Mouse (Mus musculus): Measurements from ENCODE around the gene Atg13. TPM values are rescaled to one million over a fixed set of nuclear protein-coding genes. Genes with fewer than 3 reads are reported as not detected.

Atg13 gene
- total and polyA plus RNA-seq, 2 experiments from 2014 or later: 18.2 to 21.2 TPM

DNA sequence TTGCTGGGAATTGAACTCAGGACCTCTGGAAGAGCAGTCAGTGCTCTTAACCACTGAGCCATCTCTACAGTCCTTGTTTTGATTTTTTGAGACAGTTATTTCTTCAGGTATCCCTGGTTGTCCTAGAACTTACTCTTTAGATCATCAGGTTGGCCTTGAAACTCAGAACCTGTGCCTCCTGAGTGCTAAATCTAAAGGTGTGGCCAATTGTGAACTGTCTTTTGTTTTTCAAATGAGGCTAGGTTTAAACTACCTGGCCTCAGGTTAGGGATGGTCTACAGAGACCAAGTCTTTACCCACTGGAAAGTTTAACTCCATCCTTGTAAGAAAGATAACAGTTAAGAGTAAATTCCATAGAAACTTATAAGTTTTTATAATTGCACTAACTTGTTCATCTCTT lies 3.9 kb downstream of the Atg13 start:
- no peak for DNase-seq (ENCODE audit: low spot score)
- TF ChIP-seq CTCF (IDR thresholded peaks at IDR 0.05; ENCODE audit: low read depth): no peak
- TF ChIP-seq EP300 (IDR thresholded peaks at IDR 0.05; ENCODE audit: low read depth): no peak
- H3K27me3 ChIP-seq (ENCODE audit: control insufficient read depth, insufficient read depth, low read length): no peaks in the 10 kb centered on the region
- no peak for ATAC-seq (ENCODE audit: insufficient read depth, low read depth)
- no peaks in the 10 kb centered on the region for H3K36me3 ChIP-seq (replicated peaks; ENCODE audit: control insufficient read depth, insufficient read depth, low read length)
- H3K9ac ChIP-seq (replicated peaks; ENCODE audit: low read depth, low read length): no peak overlapping the region
- no peak overlapping the region for H3K4me2 ChIP-seq (ENCODE audit: low read depth, low read length)
- no peak overlapping the region for H3K4me3 ChIP-seq (ENCODE audit: low read depth, low read length)
- H3K9me3 ChIP-seq (replicated peaks; ENCODE audit: control insufficient read depth, low read length): no peaks in the 10 kb centered on the region
- H3K4me1 ChIP-seq (ENCODE audit: control insufficient read depth, insufficient read depth): peaks cover 8% of the 10 kb centered on the region
- no peak overlapping the region for H3K27ac ChIP-seq (ENCODE audit: low read depth)

DNA sequence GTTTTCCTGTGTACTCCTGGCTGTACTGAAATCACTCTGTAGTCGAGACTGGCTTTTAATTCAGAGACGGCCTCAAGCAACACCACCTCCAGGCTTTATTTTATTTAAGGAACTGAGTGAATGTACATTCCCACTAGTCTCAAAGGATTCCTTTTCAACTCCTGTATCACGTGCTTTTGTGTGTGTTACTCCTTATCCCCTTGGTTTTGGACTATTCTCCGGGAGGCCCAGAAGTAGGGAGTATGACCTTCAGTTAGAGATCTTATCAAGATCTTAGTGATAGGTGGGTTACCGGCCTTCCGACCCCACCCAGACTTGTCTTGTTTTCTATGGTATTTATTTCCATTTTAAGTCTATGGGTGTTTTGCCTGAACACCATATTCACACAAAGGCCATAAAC lies 4.6 kb downstream of the Atg13 start:
- Histone ChIP-seq H3K36me3 (replicated peaks; ENCODE audit: control insufficient read depth, insufficient read depth, low read length) (no peaks in the 10 kb centered on the region), H3K4me3 (ENCODE audit: low read depth, low read length) (no peak overlapping the region), H3K9me3 (replicated peaks; ENCODE audit: control insufficient read depth, low read length) (no peaks in the 10 kb centered on the region), H3K4me1 (ENCODE audit: control insufficient read depth, insufficient read depth) (peaks cover 8% of the 10 kb centered on the region), H3K4me2 (ENCODE audit: low read depth, low read length) (no peak overlapping the region), H3K27ac (ENCODE audit: low read depth) (no peak overlapping the region), H3K9ac (replicated peaks; ENCODE audit: low read depth, low read length) (no peak overlapping the region), H3K27me3 (ENCODE audit: control insufficient read depth, insufficient read depth, low read length) (no peaks in the 10 kb centered on the region)
- no peak for DNase-seq (ENCODE audit: low spot score)
- TF ChIP-seq CTCF (IDR thresholded peaks at IDR 0.05; ENCODE audit: low read depth) (no peak), EP300 (IDR thresholded peaks at IDR 0.05; ENCODE audit: low read depth) (no peak)
- no peak for ATAC-seq (ENCODE audit: insufficient read depth, low read depth)
- 74% methylated on average over 6 of the region's 6 CpGs for WGBS

DNA sequence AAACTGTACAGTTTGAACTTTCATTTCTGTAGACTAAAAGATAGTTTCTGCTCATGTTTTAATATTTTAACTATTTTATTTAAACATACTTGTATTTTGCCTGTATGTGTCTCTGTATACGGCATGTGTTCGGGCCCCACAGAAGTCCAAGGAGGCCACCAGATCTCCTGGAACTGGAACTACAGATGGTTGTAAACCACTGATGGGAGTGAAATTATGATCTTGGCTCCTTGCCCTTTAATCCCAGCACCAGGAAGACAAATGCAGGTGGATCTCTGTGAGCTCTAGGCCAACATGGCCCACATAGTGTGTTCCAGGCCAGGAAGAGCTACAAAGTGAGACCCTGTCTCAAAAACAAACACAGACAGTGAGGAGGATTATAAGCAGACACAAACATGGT lies 9.0 kb downstream of the Atg13 start:
- Histone ChIP-seq H3K9ac (replicated peaks; ENCODE audit: low read depth, low read length) (no peak overlapping the region), H3K9me3 (replicated peaks; ENCODE audit: control insufficient read depth, low read length) (no peaks in the 10 kb centered on the region), H3K27ac (ENCODE audit: low read depth) (no peak overlapping the region), H3K36me3 (replicated peaks; ENCODE audit: control insufficient read depth, insufficient read depth, low read length) (no peaks in the 10 kb centered on the region), H3K4me2 (ENCODE audit: low read depth, low read length) (no peak overlapping the region), H3K27me3 (ENCODE audit: control insufficient read depth, insufficient read depth, low read length) (no peaks in the 10 kb centered on the region), H3K4me1 (ENCODE audit: control insufficient read depth, insufficient read depth) (0 out of 2 replicates have a peak, but pooled peaks cover 8% of the 10 kb centered on the region), H3K4me3 (ENCODE audit: low read depth, low read length) (no peak overlapping the region)
- ATAC-seq (ENCODE audit: insufficient read depth, low read depth): no peak
- no peak for TF ChIP-seq CTCF (IDR thresholded peaks at IDR 0.05; ENCODE audit: low read depth)
- TF ChIP-seq EP300 (IDR thresholded peaks at IDR 0.05; ENCODE audit: low read depth): no peak
- 93% methylated on average over 2 of the region's 2 CpGs for WGBS
- no peak for DNase-seq (ENCODE audit: low spot score)

DNA sequence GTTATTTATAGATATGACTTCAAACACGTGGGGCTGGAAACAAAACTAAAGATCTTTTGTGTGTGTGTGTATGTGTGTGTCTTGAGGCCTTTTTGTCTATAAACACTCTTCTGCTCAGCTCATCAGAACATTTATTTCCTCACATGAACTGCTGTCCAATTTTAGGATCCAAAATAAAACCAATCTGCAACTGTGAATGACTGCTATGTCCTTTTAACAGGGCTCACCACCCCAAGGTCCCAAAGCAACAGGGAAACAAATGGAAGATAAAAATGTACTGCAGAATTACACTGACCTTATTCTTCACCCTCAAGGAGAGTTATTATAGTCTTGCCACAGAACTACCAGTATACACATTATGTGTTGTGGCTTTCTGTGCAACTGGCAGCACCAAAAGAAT lies 11.2 kb downstream of the Atg13 start:
- Histone ChIP-seq H3K36me3 (replicated peaks; ENCODE audit: control insufficient read depth, insufficient read depth, low read length) (peaks cover under 1% of the 10 kb centered on the region; the same call in 1 of the 2 replicates), H3K4me2 (ENCODE audit: low read depth, low read length) (no peak overlapping the region), H3K9ac (replicated peaks; ENCODE audit: low read depth, low read length) (no peak overlapping the region), H3K4me1 (ENCODE audit: control insufficient read depth, insufficient read depth) (peaks cover 15% of the 10 kb centered on the region; the same call in 1 of the 2 replicates), H3K27ac (ENCODE audit: low read depth) (peak overlapping the region; percentile 72), H3K9me3 (replicated peaks; ENCODE audit: control insufficient read depth, low read length) (no peaks in the 10 kb centered on the region), H3K27me3 (ENCODE audit: control insufficient read depth, insufficient read depth, low read length) (no peaks in the 10 kb centered on the region), H3K4me3 (ENCODE audit: low read depth, low read length) (no peak overlapping the region)
- no peak for TF ChIP-seq CTCF (IDR thresholded peaks at IDR 0.05; ENCODE audit: low read depth)
- TF ChIP-seq EP300 (IDR thresholded peaks at IDR 0.05; ENCODE audit: low read depth): no peak
- DNase-seq (ENCODE audit: low spot score): no peak
- WGBS: 14% methylated on average over 1 of the region's 1 CpGs
- no peak for ATAC-seq (ENCODE audit: insufficient read depth, low read depth)

DNA sequence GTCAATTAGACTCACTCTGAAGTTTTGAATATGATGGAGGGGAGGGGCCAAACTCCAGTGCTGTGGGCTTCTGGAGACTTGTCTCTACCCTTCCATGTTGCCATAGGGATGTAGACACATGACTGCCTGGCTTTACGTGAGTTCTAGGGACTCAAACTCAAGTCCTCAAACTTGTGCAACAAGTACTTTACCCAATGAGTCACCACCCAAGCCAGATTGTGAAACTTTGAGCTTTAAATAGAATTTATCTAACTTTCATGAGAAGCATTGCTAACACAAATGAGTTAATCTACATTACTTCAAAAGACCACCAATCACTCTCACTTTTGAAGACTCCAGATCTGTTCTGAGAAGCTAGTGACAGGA lies 14.2 kb downstream of the Atg13 start:
- TF ChIP-seq CTCF (IDR thresholded peaks at IDR 0.05; ENCODE audit: low read depth) (no peak), EP300 (IDR thresholded peaks at IDR 0.05; ENCODE audit: low read depth) (no peak)
- Histone ChIP-seq H3K27me3 (ENCODE audit: control insufficient read depth, insufficient read depth, low read length) (no peaks in the 10 kb centered on the region), H3K4me1 (ENCODE audit: control insufficient read depth, insufficient read depth) (peaks cover 15% of the 10 kb centered on the region; the same call in 1 of the 2 replicates), H3K9ac (replicated peaks; ENCODE audit: low read depth, low read length) (no peak overlapping the region), H3K36me3 (replicated peaks; ENCODE audit: control insufficient read depth, insufficient read depth, low read length) (peaks cover 10% of the 10 kb centered on the region), H3K9me3 (replicated peaks; ENCODE audit: control insufficient read depth, low read length) (no peaks in the 10 kb centered on the region), H3K4me2 (ENCODE audit: low read depth, low read length) (no peak overlapping the region), H3K27ac (ENCODE audit: low read depth) (peak overlapping the region; percentile 57), H3K4me3 (ENCODE audit: low read depth, low read length) (no peak overlapping the region)
- peak; percentile 41 for DNase-seq (ENCODE audit: low spot score)
- peak; percentile 59 for ATAC-seq (ENCODE audit: insufficient read depth, low read depth)
- WGBS: 24% methylated on average over 1 of the region's 1 CpGs
